Mouse (Mus musculus) liver, postnatal 0 days (tissue): Measurements from ENCODE around the gene Tfe3.

Experiments used
- CTCF ChIP-seq: sonication (generic); IDR thresholded peaks from 2 replicates; pipeline ENCODE4 v1.5.1; 2016; ENCODE audit warnings: antibody characterized with exemption, low read depth
- EP300 ChIP-seq: IDR thresholded peaks from 2 replicates; pipeline ENCODE4 v1.6.1; 2016; ENCODE audit warnings: antibody characterized with exemption, low read depth, mild to moderate bottlenecking

GRCm38 (mm10) chrX:7740082-7740819 lies 22.1 kb upstream of the Tfe3 start:
- TF ChIP-seq CTCF (no peak), EP300 (no peak)
